Mouse (Mus musculus) megakaryocyte, embryonic 14.5 days (primary cell): ENCODE measurements around the gene Schip1.

Experiments used
- FLI1 ChIP-seq: IDR thresholded peaks from 2 replicates; pipeline ENCODE4 v1.6.1; 2012; ENCODE audit warnings: low read length, inconsistent platforms, mixed read lengths
- GATA1 ChIP-seq: IDR thresholded peaks from 3 replicates; pipeline ENCODE4 v1.6.1; 2012; ENCODE audit warnings: mixed read lengths, low read length, inconsistent platforms, borderline replicate concordance

- TF ChIP-seq GATA1 (no peak), FLI1 (no peak)
These were observed 501.1 kb downstream of the Schip1 start for GRCm38 (mm10) chr3:68565675-68566055.
